Mouse (Mus musculus): ENCODE measurements around the gene Gm20683. TPM values are rescaled to one million over a fixed set of nuclear protein-coding genes. Genes with fewer than 3 reads are reported as not detected.
"Not testable (repeated sequence)": the region's sequence is repeated elsewhere in the genome, so short reads cannot be mapped to it uniquely, and the experiment has no call there.

Gene Gm20683
- total and polyA plus RNA-seq, 2 experiments from 2014 or later, result 1.5 TPM; not detected in 1

DNA sequence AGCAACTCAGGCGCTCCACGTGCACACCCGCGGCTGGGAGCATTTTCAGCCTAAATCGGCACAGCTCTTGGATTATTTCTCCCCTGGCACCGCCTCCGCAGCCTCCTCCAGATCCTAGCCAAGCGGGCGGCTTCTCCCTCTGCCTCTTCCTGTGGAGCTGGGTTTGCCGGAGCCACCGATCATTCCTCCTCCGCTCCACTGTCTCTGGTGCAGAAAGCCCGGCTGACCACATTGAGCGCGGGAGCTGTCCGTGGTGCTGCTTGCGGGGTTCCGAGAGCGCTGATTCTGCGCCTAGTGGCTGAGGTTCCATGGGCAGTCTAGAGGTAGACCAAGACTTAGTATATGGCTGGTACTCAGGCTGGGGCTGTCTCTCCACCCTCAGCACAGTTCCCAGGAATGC is 28.1 kb downstream of the Gm20683 start:
- 2% methylated on average over 20 of the region's 20 CpGs for WGBS
- Histone ChIP-seq H3K4me1 (ENCODE audit: control insufficient read depth, insufficient read depth) (peaks cover 6% of the 10 kb centered on the region; the same call in 1 of the 2 replicates), H3K27ac (ENCODE audit: low read depth) (no peak overlapping the region), H3K9ac (replicated peaks; ENCODE audit: low read depth, low read length) (no peak overlapping the region), H3K36me3 (replicated peaks; ENCODE audit: control insufficient read depth, insufficient read depth, low read length) (no peaks in the 10 kb centered on the region), H3K27me3 (ENCODE audit: control insufficient read depth, insufficient read depth, low read length) (peaks cover 67% of the 10 kb centered on the region), H3K9me3 (replicated peaks; ENCODE audit: control insufficient read depth, low read length) (no peaks in the 10 kb centered on the region), H3K4me3 (ENCODE audit: low read depth, low read length) (no peak overlapping the region), H3K4me2 (ENCODE audit: low read depth, low read length) (no peak overlapping the region)
- ATAC-seq (ENCODE audit: insufficient read depth, low read depth), result peak; percentile 64
- DNase-seq (ENCODE audit: low spot score), result peak; percentile 88
- TF ChIP-seq CTCF (IDR thresholded peaks at IDR 0.05; ENCODE audit: low read depth), result peak; percentile 57
- no peak for TF ChIP-seq EP300 (IDR thresholded peaks at IDR 0.05; ENCODE audit: low read depth)

DNA sequence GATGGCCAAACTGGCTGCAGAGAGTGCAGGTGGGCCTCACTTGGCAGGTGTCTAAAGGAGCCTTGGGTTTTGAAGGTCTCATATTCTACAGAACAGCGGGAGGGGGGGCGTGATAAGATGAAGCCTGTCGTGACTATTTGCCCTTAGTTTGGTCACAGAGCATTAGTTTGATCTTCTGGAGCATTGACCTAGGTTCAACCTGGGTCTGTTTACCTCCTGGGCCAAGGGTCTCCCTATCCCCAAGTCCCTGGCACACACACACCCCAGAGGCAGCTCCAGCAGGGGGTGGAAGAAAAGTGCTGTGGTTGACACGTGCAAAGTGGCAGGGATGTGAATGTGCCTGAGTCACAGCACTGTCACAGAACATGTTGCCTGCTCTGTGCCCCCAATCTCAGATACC is 30.7 kb downstream of the Gm20683 start:
- no peak overlapping the region for H3K9ac ChIP-seq (replicated peaks; ENCODE audit: low read depth, low read length)
- H3K36me3 ChIP-seq (replicated peaks; ENCODE audit: control insufficient read depth, insufficient read depth, low read length), result no peaks in the 10 kb centered on the region
- H3K4me1 ChIP-seq (ENCODE audit: control insufficient read depth, insufficient read depth), result peaks cover 6% of the 10 kb centered on the region; the same call in 1 of the 2 replicates
- H3K27me3 ChIP-seq (ENCODE audit: control insufficient read depth, insufficient read depth, low read length), result peaks cover 66% of the 10 kb centered on the region
- no peak overlapping the region for H3K27ac ChIP-seq (ENCODE audit: low read depth)
- DNase-seq (ENCODE audit: low spot score), result no peak
- TF ChIP-seq EP300 (IDR thresholded peaks at IDR 0.05; ENCODE audit: low read depth) (no peak), CTCF (IDR thresholded peaks at IDR 0.05; ENCODE audit: low read depth) (no peak)
- 65% methylated on average over 4 of the region's 4 CpGs for WGBS
- no peak for ATAC-seq (ENCODE audit: insufficient read depth, low read depth)
- H3K4me3 ChIP-seq (ENCODE audit: low read depth, low read length), result no peak overlapping the region
- H3K9me3 ChIP-seq (replicated peaks; ENCODE audit: control insufficient read depth, low read length), result no peaks in the 10 kb centered on the region
- H3K4me2 ChIP-seq (ENCODE audit: low read depth, low read length), result no peak overlapping the region

DNA sequence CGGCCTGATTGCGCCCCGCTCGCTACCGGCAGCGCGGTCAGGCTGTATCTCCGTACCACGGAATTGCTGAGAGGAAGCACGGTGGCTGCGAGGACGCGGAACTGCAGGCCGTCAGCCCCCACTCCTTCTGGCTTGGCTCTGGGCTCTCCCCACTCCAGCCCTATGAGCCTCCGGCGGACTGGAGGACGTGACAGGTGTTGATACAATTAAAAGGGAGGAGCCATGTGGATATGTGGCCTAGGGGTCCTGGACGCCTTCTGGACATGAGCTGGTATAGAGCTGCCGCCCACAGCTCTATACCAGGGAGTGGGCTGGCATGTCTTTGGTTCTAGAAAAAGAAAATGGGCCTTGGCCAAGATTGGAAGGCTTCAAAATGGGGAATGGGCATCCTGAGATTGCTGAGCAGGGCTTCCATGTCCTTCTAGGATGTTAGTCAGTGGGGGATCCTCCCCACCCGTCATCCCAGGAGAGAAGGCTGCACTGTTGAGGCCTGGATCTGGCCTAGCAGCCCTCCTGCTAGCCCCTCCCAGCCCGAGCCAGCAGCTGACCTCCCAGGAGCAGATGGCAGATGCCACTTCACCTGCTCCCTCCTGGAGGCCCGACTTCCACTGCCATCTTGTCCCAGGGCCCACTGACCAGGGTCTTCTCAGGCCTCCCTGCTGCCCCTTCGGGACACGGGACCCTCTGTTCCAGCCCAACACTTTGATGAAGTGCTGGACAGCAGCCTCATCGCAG is 31.8 kb downstream of the Gm20683 start:
- peaks cover 6% of the 10 kb centered on the region; the same call in 1 of the 2 replicates for H3K4me1 ChIP-seq (ENCODE audit: control insufficient read depth, insufficient read depth)
- peaks cover 60% of the 10 kb centered on the region for H3K27me3 ChIP-seq (ENCODE audit: control insufficient read depth, insufficient read depth, low read length)
- WGBS, result 14% methylated on average over 25 of the region's 25 CpGs
- H3K9ac ChIP-seq (replicated peaks; ENCODE audit: low read depth, low read length), result 0 out of 2 replicates have a peak overlapping the region, but pooled peaks have one; percentile 19
- DNase-seq (ENCODE audit: low spot score) (no peak), ATAC-seq (ENCODE audit: insufficient read depth, low read depth) (no peak)
- no peaks in the 10 kb centered on the region for H3K9me3 ChIP-seq (replicated peaks; ENCODE audit: control insufficient read depth, low read length)
- no peak for TF ChIP-seq CTCF (IDR thresholded peaks at IDR 0.05; ENCODE audit: low read depth)
- TF ChIP-seq EP300 (IDR thresholded peaks at IDR 0.05; ENCODE audit: low read depth), result no peak
- H3K27ac ChIP-seq (ENCODE audit: low read depth), result no peak overlapping the region
- H3K4me2 ChIP-seq (ENCODE audit: low read depth, low read length), result peak overlapping the region; percentile 89
- H3K4me3 ChIP-seq (ENCODE audit: low read depth, low read length), result peak overlapping the region; percentile 57
- no peaks in the 10 kb centered on the region for H3K36me3 ChIP-seq (replicated peaks; ENCODE audit: control insufficient read depth, insufficient read depth, low read length)

DNA sequence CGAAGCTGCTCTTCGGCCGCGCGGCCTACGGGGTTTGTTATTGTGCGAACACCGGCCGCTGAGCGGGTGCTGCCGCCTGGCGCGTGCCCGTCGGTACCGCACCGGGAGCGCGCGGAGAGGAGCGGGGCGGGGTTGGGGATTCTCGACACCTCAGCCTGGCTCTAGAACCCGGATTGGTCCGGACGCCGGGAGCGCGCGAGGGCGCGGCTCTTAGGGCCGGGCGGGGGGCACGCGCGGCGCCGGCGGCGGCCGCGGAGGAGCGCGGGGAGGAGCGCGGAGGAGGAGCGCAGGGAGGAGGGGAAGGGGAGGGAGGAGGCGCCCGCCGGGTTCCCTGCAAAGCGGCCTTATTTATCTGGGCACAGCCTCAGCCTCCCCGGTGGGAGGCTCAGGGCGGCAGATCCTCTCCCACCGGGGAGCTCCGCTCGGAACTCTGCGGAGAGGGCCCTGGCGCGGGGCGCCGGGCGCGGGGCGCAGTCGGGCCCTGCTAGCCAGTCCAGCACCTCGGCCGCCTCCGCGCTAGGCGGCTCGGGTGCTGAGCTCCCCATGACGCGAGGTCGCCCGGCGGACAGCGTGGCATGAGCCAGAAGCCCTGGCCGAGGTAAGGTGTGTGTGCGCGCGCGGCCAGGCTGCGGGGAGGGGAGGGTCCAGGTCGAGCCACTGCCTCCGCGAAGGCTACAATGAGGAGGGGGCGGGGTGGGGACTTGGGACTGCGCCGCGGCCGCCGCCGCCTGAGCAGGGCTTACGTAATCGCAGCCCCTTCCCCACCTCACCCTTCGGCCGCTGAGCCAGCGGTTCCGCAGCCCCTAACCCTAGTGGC is 32.6 kb downstream of the Gm20683 start, which contains the start of gene Fbxl16:
Gene Fbxl16 (plus strand): TSS at position 297 of the 817 bp plus-strand sequence.
- Histone ChIP-seq H3K4me3 (ENCODE audit: low read depth, low read length) (peak within 1 kb of the TSS; percentile 57), H3K4me2 (ENCODE audit: low read depth, low read length) (peak within 1 kb of the TSS; percentile 89), H3K9me3 (replicated peaks; ENCODE audit: control insufficient read depth, low read length) (no peaks in the 10 kb centered on the region), H3K9ac (replicated peaks; ENCODE audit: low read depth, low read length) (peak within 1 kb of the TSS; percentile 32), H3K4me1 (ENCODE audit: control insufficient read depth, insufficient read depth) (peaks cover 6% of the 10 kb centered on the region; the same call in 1 of the 2 replicates), H3K36me3 (replicated peaks; ENCODE audit: control insufficient read depth, insufficient read depth, low read length) (no peaks in the 10 kb centered on the region), H3K27ac (ENCODE audit: low read depth) (no peak within 1 kb of the TSS), H3K27me3 (ENCODE audit: control insufficient read depth, insufficient read depth, low read length) (peaks cover 59% of the 10 kb centered on the region)
- TF ChIP-seq EP300 (IDR thresholded peaks at IDR 0.05; ENCODE audit: low read depth) (no peak), CTCF (IDR thresholded peaks at IDR 0.05; ENCODE audit: low read depth) (0 out of 2 replicates have a peak, but pooled peaks have one; percentile 7)
- WGBS, result under 1% methylated on average over 75 of the region's 100 CpGs
- ATAC-seq (ENCODE audit: insufficient read depth, low read depth) (peak; percentile 52), DNase-seq (ENCODE audit: low spot score) (no peak)

DNA sequence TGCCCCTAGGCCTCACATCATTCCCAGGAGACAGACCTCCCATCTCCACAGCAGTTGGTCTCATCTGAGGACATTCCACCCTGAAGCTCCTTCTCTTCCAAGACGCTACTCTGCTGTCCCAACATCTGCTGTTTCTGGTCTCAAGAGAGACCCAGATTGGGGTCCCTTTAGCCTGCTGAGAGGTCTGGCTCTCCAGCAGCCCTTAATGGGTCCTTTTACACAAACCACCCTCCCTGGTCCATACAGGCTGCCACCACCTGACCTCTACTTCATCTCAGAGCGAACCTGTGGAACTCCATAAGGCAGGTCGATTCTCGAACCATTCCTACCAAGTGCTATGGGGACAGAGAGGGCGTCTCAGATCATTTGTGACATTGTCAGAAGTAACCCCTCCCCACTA is 33.5 kb downstream of the Gm20683 start:
- 39% methylated on average over 5 of the region's 5 CpGs for WGBS
- Histone ChIP-seq H3K9me3 (replicated peaks; ENCODE audit: control insufficient read depth, low read length) (no peaks in the 10 kb centered on the region), H3K27me3 (ENCODE audit: control insufficient read depth, insufficient read depth, low read length) (peaks cover 54% of the 10 kb centered on the region), H3K4me2 (ENCODE audit: low read depth, low read length) (no peak overlapping the region), H3K4me1 (ENCODE audit: control insufficient read depth, insufficient read depth) (peaks cover 6% of the 10 kb centered on the region; the same call in 1 of the 2 replicates), H3K4me3 (ENCODE audit: low read depth, low read length) (no peak overlapping the region), H3K36me3 (replicated peaks; ENCODE audit: control insufficient read depth, insufficient read depth, low read length) (no peaks in the 10 kb centered on the region), H3K9ac (replicated peaks; ENCODE audit: low read depth, low read length) (no peak overlapping the region), H3K27ac (ENCODE audit: low read depth) (no peak overlapping the region)
- TF ChIP-seq CTCF (IDR thresholded peaks at IDR 0.05; ENCODE audit: low read depth), result no peak
- TF ChIP-seq EP300 (IDR thresholded peaks at IDR 0.05; ENCODE audit: low read depth), result no peak
- ATAC-seq (ENCODE audit: insufficient read depth, low read depth) (no peak), DNase-seq (ENCODE audit: low spot score) (no peak)

GRCm38 (mm10) chr17:25807452-25807851 is 34.1 kb downstream of the Gm20683 start:
- H3K27me3 ChIP-seq (ENCODE audit: control insufficient read depth, insufficient read depth, low read length), result peaks cover 48% of the 10 kb centered on the region
- ATAC-seq (ENCODE audit: insufficient read depth, low read depth); H3K4me2 ChIP-seq (ENCODE audit: low read depth, low read length): not testable (repeated sequence)

More at GRCm38 (mm10) chr17:25807452-25807851, 34.1 kb downstream of the Gm20683 start:
- not testable (repeated sequence) for H3K36me3 ChIP-seq (replicated peaks; ENCODE audit: control insufficient read depth, insufficient read depth, low read length); H3K4me1 ChIP-seq (ENCODE audit: control insufficient read depth, insufficient read depth); H3K27ac ChIP-seq (ENCODE audit: low read depth); H3K9me3 ChIP-seq (replicated peaks; ENCODE audit: control insufficient read depth, low read length); H3K4me3 ChIP-seq (ENCODE audit: low read depth, low read length); H3K9ac ChIP-seq (replicated peaks; ENCODE audit: low read depth, low read length); DNase-seq (ENCODE audit: low spot score)
- 48% methylated on average over 2 of the region's 2 CpGs for WGBS

Measured in heart, postnatal 0 days (tissue).